Mouse (Mus musculus) heart, embryonic 10.5 days (tissue): Measurements from ENCODE around the gene Gprin3. TPM values are rescaled to one million over a fixed set of nuclear protein-coding genes. Genes with fewer than 3 reads are reported as not detected.

ENCODE experiments used
- DNase-seq: peaks from one replicate; pipeline ENCODE4 v3.0.0-alpha.2; 2017; ENCODE audit warnings: low spot score
- H3K27ac ChIP-seq: fragments of 300-500 bp; sonication (generic); 2 replicates; pipeline ENCODE4 v1.5.1; 2016; ENCODE audit warnings: mild to moderate bottlenecking
- H3K27me3 ChIP-seq: fragments of 300-500 bp; sonication (generic); 2 replicates; pipeline ENCODE4 v1.6.1; 2016; ENCODE audit warnings: mild to moderate bottlenecking; ENCODE audit not compliant: poor library complexity, insufficient read depth, severe bottlenecking
- H3K36me3 ChIP-seq: fragments of 300-500 bp; sonication (generic); 2 replicates; pipeline ENCODE4 v1.6.1; 2016; ENCODE audit warnings: mild to moderate bottlenecking, moderate library complexity
- H3K4me1 ChIP-seq: fragments of 300-500 bp; sonication (generic); 2 replicates; pipeline ENCODE4 v1.6.1; 2016; ENCODE audit warnings: mild to moderate bottlenecking
- H3K4me3 ChIP-seq: fragments of 300-500 bp; sonication (generic); 2 replicates; pipeline ENCODE4 v1.5.1; 2016; ENCODE audit warnings: mild to moderate bottlenecking, moderate library complexity
- H3K9me3 ChIP-seq: fragments of 300-500 bp; sonication (generic); 2 replicates; pipeline ENCODE4 v1.6.1; 2016; ENCODE audit warnings: mild to moderate bottlenecking, moderate library complexity
- WGBS: fragments of 180-500 bp; shearing (Covaris S2); methylation state at CpG from one replicate; pipeline ENCODE4 v1.1.7; 2016; 5-methylcytosine and 5-hydroxymethylcytosine counted together
- polyA plus RNA-seq: library from polyadenylated mRNA; unstranded; fragments of >200 nt; fragmentation: Nextera tagmentation; extraction: Ambion mirVana; gene quantifications from 2 replicates; pipeline ENCODE4 v1.2.1, GENCODE M21; 2016

The Gprin3 gene
- polyA plus RNA-seq: 1.8 and 4.3 TPM in 2 replicates

- 6% methylated on average over 34 of the region's 34 CpGs for whole genome bisulfite sequencing
- H3K27ac ChIP-seq: peak within 1 kb of the TSS; percentile 87
- H3K4me1 ChIP-seq: peaks cover 15% of the 10 kb centered on the region
- H3K27me3 ChIP-seq: no peaks in the 10 kb centered on the region
- peak within 1 kb of the TSS; percentile 67 for H3K4me3 ChIP-seq
- no peaks in the 10 kb centered on the region for H3K36me3 ChIP-seq
- DNase-seq: peak; percentile 88
- no peaks in the 10 kb centered on the region for H3K9me3 ChIP-seq
These were observed at the start of gene Gprin3 for GRCm38 (mm10) chr6:59425824-59426533. Gprin3 (minus strand) TSS chr6:59426294.

- no peak overlapping the region for H3K27ac ChIP-seq
- H3K36me3 ChIP-seq: no peaks in the 10 kb centered on the region
- no peak for DNase-seq
- H3K4me3 ChIP-seq: no peak overlapping the region
- no peaks in the 10 kb centered on the region for H3K27me3 ChIP-seq
- no peaks in the 10 kb centered on the region for H3K4me1 ChIP-seq
- H3K9me3 ChIP-seq: no peaks in the 10 kb centered on the region
These were observed 32.8 kb upstream of the Gprin3 start for GRCm38 (mm10) chr6:59458861-59459260.

GRCm38 (mm10) chr6:59456116-59456515 is 30.0 kb upstream of the Gprin3 start:
- Histone ChIP-seq H3K9me3 (no peaks in the 10 kb centered on the region), H3K27ac (no peak overlapping the region), H3K36me3 (no peaks in the 10 kb centered on the region), H3K4me1 (no peaks in the 10 kb centered on the region), H3K4me3 (no peak overlapping the region), H3K27me3 (no peaks in the 10 kb centered on the region)
- WGBS: 69% methylated on average over 1 of the region's 1 CpGs
- DNase-seq: no peak

DNA sequence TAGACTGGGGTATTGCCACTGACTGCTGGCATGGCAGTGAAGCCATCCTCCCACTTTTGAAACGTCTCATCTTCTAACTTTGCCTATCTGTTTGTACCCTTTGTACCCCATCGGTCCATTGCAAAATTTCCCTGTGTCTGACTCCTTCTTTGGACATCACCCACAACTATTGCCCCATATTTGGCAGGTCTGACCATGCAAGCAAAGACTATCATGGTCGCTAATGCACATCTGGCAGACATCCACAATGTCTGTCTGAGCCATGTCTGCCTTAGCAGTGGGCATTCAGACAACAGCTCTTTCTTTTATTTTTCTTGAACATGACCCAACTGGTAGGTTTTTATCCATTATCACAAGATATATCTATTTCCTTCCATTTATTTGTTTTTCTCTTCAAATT is 25.3 kb upstream of the Gprin3 start:
- H3K36me3 ChIP-seq: no peaks in the 10 kb centered on the region
- H3K4me1 ChIP-seq: no peaks in the 10 kb centered on the region
- H3K4me3 ChIP-seq: no peak overlapping the region
- no peaks in the 10 kb centered on the region for H3K27me3 ChIP-seq
- no peak for DNase-seq
- no peaks in the 10 kb centered on the region for H3K9me3 ChIP-seq
- no peak overlapping the region for H3K27ac ChIP-seq
- WGBS: 67% methylated on average over 3 of the region's 3 CpGs

DNA sequence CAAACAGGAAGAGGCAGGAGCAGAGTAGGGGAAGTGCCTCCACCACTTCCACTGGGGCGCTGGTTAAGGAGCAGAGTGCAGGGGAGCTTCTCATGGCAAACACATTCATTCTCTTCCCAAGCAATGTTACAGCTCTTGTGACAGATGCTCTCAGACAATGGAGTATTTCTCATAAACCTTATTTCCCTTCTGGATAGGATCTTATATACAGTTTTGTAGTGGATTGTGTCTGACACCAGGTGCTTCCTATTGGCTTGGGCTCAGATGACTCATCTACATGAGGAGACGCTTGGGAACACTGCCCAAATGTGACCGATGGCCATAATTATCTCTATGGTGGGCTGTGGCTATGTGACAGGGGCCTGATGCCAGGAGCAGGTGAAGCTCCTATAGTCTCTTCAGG is 19.0 kb upstream of the Gprin3 start:
- Histone ChIP-seq H3K9me3 (no peaks in the 10 kb centered on the region), H3K4me3 (no peak overlapping the region), H3K27ac (no peak overlapping the region), H3K27me3 (no peaks in the 10 kb centered on the region), H3K36me3 (no peaks in the 10 kb centered on the region), H3K4me1 (no peaks in the 10 kb centered on the region)
- WGBS: 74% methylated on average over 3 of the region's 3 CpGs
- DNase-seq: no peak

GRCm38 (mm10) chr6:59435906-59436305 is 9.8 kb upstream of the Gprin3 start:
- Histone ChIP-seq H3K9me3 (no peaks in the 10 kb centered on the region), H3K4me3 (no peak overlapping the region), H3K27me3 (no peaks in the 10 kb centered on the region), H3K4me1 (no peaks in the 10 kb centered on the region), H3K27ac (no peak overlapping the region), H3K36me3 (no peaks in the 10 kb centered on the region)
- 50% methylated on average over 3 of the region's 3 CpGs for WGBS
- no peak for DNase-seq

DNA sequence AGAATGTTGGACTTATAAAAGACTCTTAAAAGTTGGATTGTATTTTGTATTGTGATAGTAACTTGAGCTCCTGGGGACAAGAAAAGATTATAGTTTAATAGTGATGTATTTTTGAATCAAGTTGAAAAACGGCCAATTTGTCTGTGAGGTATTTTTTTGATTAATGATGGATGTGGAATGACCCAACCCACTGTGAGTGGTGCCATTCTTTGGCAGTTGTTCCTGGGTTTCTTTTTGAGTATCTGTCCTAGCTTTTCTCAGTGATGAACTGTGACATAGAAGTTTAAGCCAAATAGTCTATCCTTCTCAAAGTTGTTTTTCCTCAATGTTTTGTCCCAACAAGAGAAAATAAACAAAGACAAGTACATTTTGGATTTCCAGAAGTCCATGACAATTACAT is 7.0 kb upstream of the Gprin3 start:
- no peaks in the 10 kb centered on the region for H3K9me3 ChIP-seq
- DNase-seq: no peak
- no peak overlapping the region for H3K27ac ChIP-seq
- WGBS: 62% methylated on average over 1 of the region's 1 CpGs
- no peaks in the 10 kb centered on the region for H3K27me3 ChIP-seq
- no peaks in the 10 kb centered on the region for H3K4me1 ChIP-seq
- no peaks in the 10 kb centered on the region for H3K36me3 ChIP-seq
- no peak overlapping the region for H3K4me3 ChIP-seq

- H3K4me1 ChIP-seq: peaks cover 15% of the 10 kb centered on the region
- WGBS: 45% methylated on average over 3 of the region's 3 CpGs
- DNase-seq: no peak
These were observed 416 bp upstream of the Gprin3 start for GRCm38 (mm10) chr6:59426534-59426885.

GRCm38 (mm10) chr6:59424871-59425740 is 988 bp downstream of the Gprin3 start:
- Histone ChIP-seq H3K9me3 (no peaks in the 10 kb centered on the region), H3K27ac (no peak overlapping the region), H3K27me3 (no peaks in the 10 kb centered on the region), H3K4me1 (peaks cover 15% of the 10 kb centered on the region), H3K4me3 (peak overlapping the region; percentile 67; the same call in 1 of the 2 replicates), H3K36me3 (no peaks in the 10 kb centered on the region)
- WGBS: 71% methylated on average over 10 of the region's 10 CpGs
- DNase-seq: no peak

More at GRCm38 (mm10) chr6:59426534-59426885, 416 bp upstream of the Gprin3 start:
- Histone ChIP-seq H3K27me3 (no peaks in the 10 kb centered on the region), H3K9me3 (no peaks in the 10 kb centered on the region), H3K36me3 (no peaks in the 10 kb centered on the region), H3K27ac (peak overlapping the region; percentile 87), H3K4me3 (peak overlapping the region; percentile 67)

DNA sequence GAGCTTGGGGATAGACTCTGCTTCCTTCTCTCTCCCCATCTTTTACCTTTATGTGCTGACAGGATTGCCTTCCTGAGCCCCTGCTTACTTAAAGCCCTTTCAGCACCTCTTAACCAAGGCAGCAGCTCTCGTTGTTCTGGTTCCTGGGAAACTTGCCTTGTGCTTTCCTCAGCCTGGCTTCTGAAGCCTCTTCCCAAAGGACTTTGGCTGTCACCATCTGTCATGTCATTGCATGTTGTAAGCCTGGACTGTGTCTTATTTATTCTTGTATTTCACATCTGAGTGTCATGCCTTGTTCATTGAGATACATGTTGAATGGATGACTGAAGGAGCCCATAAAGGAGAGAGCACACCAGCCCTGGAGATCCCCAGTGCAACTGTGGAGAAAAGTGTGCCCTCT is 2.3 kb downstream of the Gprin3 start:
- no peaks in the 10 kb centered on the region for H3K9me3 ChIP-seq
- DNase-seq: no peak
- no peak overlapping the region for H3K27ac ChIP-seq
- H3K27me3 ChIP-seq: no peaks in the 10 kb centered on the region
- H3K4me3 ChIP-seq: no peak overlapping the region
- WGBS: 20% methylated on average over 1 of the region's 1 CpGs
- H3K36me3 ChIP-seq: no peaks in the 10 kb centered on the region
- peaks cover 15% of the 10 kb centered on the region for H3K4me1 ChIP-seq

DNA sequence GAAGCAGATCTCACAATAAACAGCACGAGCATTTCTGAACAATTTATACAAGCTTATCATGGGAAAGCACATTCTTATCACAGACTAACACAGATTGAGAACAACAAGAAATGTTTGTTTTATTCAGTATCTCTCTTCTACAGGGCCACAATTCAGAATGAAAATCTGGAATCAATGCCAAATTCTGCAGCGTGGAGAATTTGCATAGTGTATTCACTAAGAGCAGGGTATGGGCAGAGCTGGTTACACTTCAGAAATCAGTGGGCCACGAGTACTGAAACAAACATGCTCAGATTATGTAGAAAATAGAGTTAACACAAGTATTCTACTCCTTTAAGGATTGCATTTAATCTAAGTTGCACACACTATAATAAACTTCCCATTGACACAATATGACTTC is 6.8 kb downstream of the Gprin3 start:
- Histone ChIP-seq H3K36me3 (no peaks in the 10 kb centered on the region), H3K27me3 (no peaks in the 10 kb centered on the region), H3K4me1 (peaks cover 5% of the 10 kb centered on the region; the same call in 1 of the 2 replicates), H3K9me3 (no peaks in the 10 kb centered on the region), H3K4me3 (no peak overlapping the region), H3K27ac (no peak overlapping the region)
- 65% methylated on average over 3 of the region's 3 CpGs for WGBS
- DNase-seq: no peak

DNA sequence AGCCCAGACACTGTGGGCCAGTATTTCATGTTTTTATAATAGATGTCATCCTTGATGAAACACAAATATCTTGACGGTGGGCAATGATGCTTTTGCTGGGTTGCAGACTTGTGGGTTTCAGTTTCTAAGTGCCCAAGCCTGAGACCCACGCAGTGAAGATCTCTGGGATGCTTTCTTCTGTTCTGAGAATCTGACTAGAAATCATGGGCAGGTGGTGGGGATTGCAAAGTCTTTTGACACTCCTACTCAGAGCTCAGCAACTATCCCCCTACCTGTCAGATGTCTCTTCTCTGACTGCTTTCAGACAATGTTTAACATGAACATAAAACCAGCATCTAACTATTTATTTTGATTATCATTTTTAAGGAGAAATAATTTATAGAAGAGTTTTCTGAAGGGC is 7.4 kb downstream of the Gprin3 start:
- no peaks in the 10 kb centered on the region for H3K27me3 ChIP-seq
- WGBS: 70% methylated on average over 2 of the region's 2 CpGs
- H3K9me3 ChIP-seq: no peaks in the 10 kb centered on the region
- H3K4me3 ChIP-seq: no peak overlapping the region
- no peaks in the 10 kb centered on the region for H3K36me3 ChIP-seq
- H3K27ac ChIP-seq: no peak overlapping the region
- peaks cover 2% of the 10 kb centered on the region; the same call in 1 of the 2 replicates for H3K4me1 ChIP-seq
- no peak for DNase-seq

DNA sequence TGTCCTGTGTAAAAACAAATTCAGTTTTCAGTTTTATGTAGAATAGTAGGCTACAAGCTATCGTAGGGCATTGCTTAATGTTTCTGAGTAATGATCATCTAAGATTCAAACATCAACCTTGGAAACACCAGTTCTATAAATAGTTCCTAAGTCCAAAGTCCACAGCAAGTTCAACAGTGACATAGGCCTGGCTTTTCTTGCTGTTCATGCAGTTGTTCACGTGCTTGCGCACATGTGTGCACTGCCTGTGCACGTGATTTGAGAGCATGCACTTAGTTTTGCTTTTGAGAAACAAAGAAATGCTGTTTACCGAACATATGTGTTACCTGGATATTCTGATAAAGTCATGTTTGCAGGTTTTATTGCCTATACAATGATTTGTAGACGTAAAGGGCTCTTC is 11.3 kb downstream of the Gprin3 start:
- DNase-seq: no peak
- 82% methylated on average over 6 of the region's 6 CpGs for WGBS
- Histone ChIP-seq H3K27me3 (no peaks in the 10 kb centered on the region), H3K27ac (no peak overlapping the region), H3K9me3 (no peaks in the 10 kb centered on the region), H3K4me1 (no peaks in the 10 kb centered on the region), H3K4me3 (no peak overlapping the region), H3K36me3 (no peaks in the 10 kb centered on the region)
